Mouse (Mus musculus) embryonic facial prominence, embryonic 14.5 days (tissue): Measurements from ENCODE around the gene Cd82. TPM values are rescaled to one million over a fixed set of nuclear protein-coding genes. Genes with fewer than 3 reads are reported as not detected.

Experiments used
- ATAC-seq: fragments of 200-750 bp; cut with Nextera tagmentation; 2 replicates; pipeline ENCODE4 v1.8.0; 2017; ENCODE audit warnings: low read depth, moderate number of reproducible peaks, moderate TSS enrichment
- DNase-seq: peaks from one replicate; pipeline ENCODE4 v3.0.0-alpha.2; 2015; ENCODE audit warnings: low spot score
- H3K27ac ChIP-seq: fragments of 300-500 bp; sonication (generic); replicated peaks from 2 replicates; pipeline ENCODE4 v1.5.1; 2014; ENCODE audit warnings: low read depth, mild to moderate bottlenecking, low read length, moderate library complexity
- H3K27me3 ChIP-seq: fragments of 300-500 bp; sonication (generic); replicated peaks from 2 replicates; pipeline ENCODE4 v1.6.1; 2014; ENCODE audit warnings: low read length; ENCODE audit not compliant: control insufficient read depth, insufficient read depth
- H3K36me3 ChIP-seq: fragments of 300-500 bp; sonication (generic); 2 replicates; pipeline ENCODE4 v1.6.1; 2014; ENCODE audit warnings: low read length, mixed read lengths; ENCODE audit not compliant: control insufficient read depth, insufficient read depth
- H3K4me1 ChIP-seq: fragments of 300-500 bp; sonication (generic); 2 replicates; pipeline ENCODE4 v1.6.1; 2014; ENCODE audit warnings: antibody characterized with exemption, low read length; ENCODE audit not compliant: control insufficient read depth, insufficient read depth
- H3K4me2 ChIP-seq: fragments of 300-500 bp; sonication (generic); 2 replicates; pipeline ENCODE4 v1.6.1; 2014; ENCODE audit warnings: low read depth, mild to moderate bottlenecking, low read length, moderate library complexity, mixed read lengths
- H3K4me3 ChIP-seq: fragments of 300-500 bp; sonication (generic); 2 replicates; pipeline ENCODE4 v1.5.1; 2014; ENCODE audit warnings: low read depth, mild to moderate bottlenecking, low read length
- H3K9ac ChIP-seq: fragments of 300-500 bp; sonication (generic); 2 replicates; pipeline ENCODE4 v1.6.1; 2014; ENCODE audit warnings: low read depth, mild to moderate bottlenecking, low read length, moderate library complexity, mixed read lengths
- H3K9me3 ChIP-seq: fragments of 300-500 bp; sonication (generic); 2 replicates; pipeline ENCODE4 v1.6.1; 2016; ENCODE audit warnings: low read length; ENCODE audit not compliant: control insufficient read depth
- WGBS: fragments of 180-500 bp; shearing (Covaris S2); extraction: QIAGEN DNeasy Blood & Tissue Kit; methylation state at CpG from one replicate; pipeline ENCODE4 v1.1.7; 2014; 5-methylcytosine and 5-hydroxymethylcytosine counted together
- polyA plus RNA-seq: library from polyadenylated mRNA; unstranded; fragments of >200 nt; fragmentation: Nextera tagmentation; extraction: Ambion mirVana; gene quantifications from 2 replicates; pipeline ENCODE4 v1.2.1, GENCODE M21; 2014

The Cd82 gene
- polyA plus RNA-seq, 1 experiment from 2014 or later, result 46.9 TPM

DNA sequence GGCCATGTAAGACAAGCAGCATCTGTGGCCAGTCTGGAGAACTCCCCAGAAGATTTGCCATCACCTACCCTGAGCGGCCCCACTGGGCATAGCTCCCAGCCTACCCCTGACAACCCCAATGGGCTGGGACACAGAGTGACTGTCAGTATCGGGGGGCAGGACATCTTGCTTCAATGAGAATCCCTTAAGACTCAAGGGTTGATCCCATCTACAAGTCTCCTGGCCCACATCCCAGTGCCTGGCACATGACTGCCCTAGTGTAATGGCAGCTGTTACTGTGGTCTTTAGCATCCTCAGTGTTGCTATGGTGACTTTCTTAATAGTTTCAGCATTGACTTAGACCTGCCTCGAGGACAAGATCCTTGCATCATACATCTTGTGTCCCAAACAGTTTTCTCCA lies 32.2 kb upstream of the Cd82 start:
- Histone ChIP-seq H3K27ac (no peak overlapping the region), H3K4me1 (no peaks in the 10 kb centered on the region), H3K4me3 (no peak overlapping the region), H3K9me3 (no peaks in the 10 kb centered on the region), H3K4me2 (no peak overlapping the region), H3K9ac (no peak overlapping the region), H3K27me3 (no peaks in the 10 kb centered on the region), H3K36me3 (no peaks in the 10 kb centered on the region)
- peak; percentile 36 for DNase-seq
- 76% methylated on average over 3 of the region's 3 CpGs for WGBS
- ATAC-seq, result 0 out of 2 replicates have a peak, but pooled peaks have one; percentile 26

DNA sequence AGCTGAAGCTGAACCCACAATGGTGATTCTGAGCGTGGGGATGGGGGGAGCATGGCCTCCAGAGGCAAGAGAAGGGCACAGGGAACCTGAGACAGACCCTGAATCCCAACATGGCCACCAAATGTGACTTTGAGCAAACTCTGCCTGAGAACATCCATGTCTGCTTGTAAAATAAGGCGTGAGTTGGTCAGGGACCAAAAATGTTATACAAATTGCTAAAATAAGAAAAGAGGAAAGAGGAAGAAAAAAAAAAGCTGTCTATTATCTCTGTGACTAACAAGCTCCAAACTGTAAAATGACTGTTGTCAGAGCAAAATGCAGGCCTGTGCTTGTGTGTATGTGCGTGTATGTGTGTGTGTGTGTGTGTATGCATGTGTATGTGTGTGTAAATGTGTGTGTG lies 30.6 kb upstream of the Cd82 start:
- DNase-seq (no peak), ATAC-seq (no peak)
- Histone ChIP-seq H3K4me1 (no peaks in the 10 kb centered on the region), H3K36me3 (no peaks in the 10 kb centered on the region), H3K4me2 (no peak overlapping the region), H3K9ac (no peak overlapping the region), H3K9me3 (no peaks in the 10 kb centered on the region), H3K27ac (no peak overlapping the region), H3K4me3 (no peak overlapping the region), H3K27me3 (no peaks in the 10 kb centered on the region)
- 67% methylated on average over 3 of the region's 3 CpGs for WGBS

DNA sequence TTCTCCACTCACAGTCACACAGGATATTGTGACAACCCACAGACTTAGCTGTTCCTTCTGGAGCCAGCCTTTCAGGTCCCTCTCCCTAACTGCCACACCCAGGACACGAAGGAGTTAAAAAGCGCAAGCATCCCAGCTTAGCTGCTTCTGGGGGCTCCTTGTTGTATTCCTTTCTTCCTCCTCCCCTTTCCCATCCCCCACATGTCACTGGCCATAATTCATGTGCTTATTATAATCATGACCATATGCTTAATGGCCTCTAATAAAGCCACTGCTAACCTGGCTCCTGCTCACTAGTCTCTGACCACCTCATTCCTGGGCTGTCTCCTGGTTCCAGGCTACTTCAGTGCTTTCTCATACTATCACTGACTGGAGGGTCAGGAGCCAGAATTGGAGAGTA lies 27.6 kb upstream of the Cd82 start:
- Histone ChIP-seq H3K36me3 (no peaks in the 10 kb centered on the region), H3K4me3 (no peak overlapping the region), H3K9me3 (no peaks in the 10 kb centered on the region), H3K4me1 (peaks cover 3% of the 10 kb centered on the region), H3K9ac (no peak overlapping the region), H3K27ac (no peak overlapping the region), H3K27me3 (no peaks in the 10 kb centered on the region), H3K4me2 (no peak overlapping the region)
- DNase-seq (no peak), ATAC-seq (no peak)
- 45% methylated on average over 2 of the region's 2 CpGs for WGBS

DNA sequence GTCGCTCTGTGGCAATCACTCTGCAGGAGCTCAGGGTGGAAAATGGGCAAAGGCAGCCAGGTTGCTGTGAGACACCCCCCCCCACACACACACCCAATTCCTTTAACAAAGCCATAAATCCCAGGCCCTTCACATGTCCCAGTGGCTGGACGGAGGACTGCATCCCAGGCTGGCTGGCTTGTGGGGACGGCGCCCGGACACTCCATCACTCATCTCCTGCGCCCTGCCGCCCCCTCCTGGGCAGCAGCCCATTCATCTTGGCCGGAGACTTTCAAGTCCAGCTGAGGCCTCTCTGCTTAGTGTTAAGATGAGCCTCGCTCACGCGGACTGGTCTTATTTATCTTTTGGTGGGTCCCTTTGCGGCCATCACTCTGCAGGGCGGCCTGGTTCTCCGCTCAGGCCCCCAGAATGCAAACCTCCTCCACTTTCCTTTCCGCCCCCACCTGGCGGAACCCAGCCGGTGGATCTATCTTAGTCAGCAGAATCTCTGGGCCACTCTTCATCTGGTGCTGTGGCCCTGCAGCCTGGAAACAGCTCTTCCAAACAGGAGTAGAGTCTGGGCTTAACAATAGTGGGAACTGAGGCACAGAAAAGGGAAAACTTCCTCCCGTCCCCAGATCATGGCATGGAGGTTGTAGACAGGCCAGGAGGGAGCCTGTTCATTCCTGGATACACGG lies 26.1 kb upstream of the Cd82 start:
- peaks cover 9% of the 10 kb centered on the region for H3K4me1 ChIP-seq
- H3K9me3 ChIP-seq, result no peaks in the 10 kb centered on the region
- DNase-seq (no peak), ATAC-seq (no peak)
- no peaks in the 10 kb centered on the region for H3K27me3 ChIP-seq
- H3K36me3 ChIP-seq, result no peaks in the 10 kb centered on the region
- no peak overlapping the region for H3K9ac ChIP-seq
- WGBS, result 54% methylated on average over 19 of the region's 19 CpGs
- H3K4me3 ChIP-seq, result no peak overlapping the region
- H3K4me2 ChIP-seq, result no peak overlapping the region
- no peak overlapping the region for H3K27ac ChIP-seq

DNA sequence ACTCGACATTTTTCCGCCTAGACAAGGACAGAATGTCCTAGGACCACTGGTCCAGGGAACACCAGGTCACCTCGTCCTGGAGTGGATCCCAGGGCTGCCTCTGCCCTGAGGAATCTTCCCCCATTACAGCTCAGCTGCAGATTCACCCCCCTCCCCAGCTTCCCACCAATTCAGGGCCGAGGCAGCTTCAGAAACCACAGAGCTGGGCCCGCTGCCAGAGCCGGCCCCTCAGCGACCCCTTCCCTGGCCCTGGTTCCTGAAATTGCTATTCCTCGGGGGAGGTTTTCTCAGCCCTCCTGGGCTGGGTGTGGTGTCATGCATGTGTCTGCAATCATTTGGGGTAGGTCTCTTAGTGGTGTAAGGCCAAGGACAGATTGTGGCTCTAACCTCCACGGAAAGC lies 22.5 kb upstream of the Cd82 start:
- H3K36me3 ChIP-seq, result no peaks in the 10 kb centered on the region
- no peak overlapping the region for H3K9ac ChIP-seq
- DNase-seq (peak; percentile 74), ATAC-seq (peak; percentile 30; the same call in 1 of the 2 replicates)
- H3K27ac ChIP-seq, result peak overlapping the region; percentile 33
- H3K4me3 ChIP-seq, result no peak overlapping the region
- H3K4me2 ChIP-seq, result no peak overlapping the region; the same call in 1 of the 2 replicates
- 31% methylated on average over 9 of the region's 9 CpGs for WGBS
- H3K4me1 ChIP-seq, result peaks cover 24% of the 10 kb centered on the region
- H3K9me3 ChIP-seq, result no peaks in the 10 kb centered on the region
- no peaks in the 10 kb centered on the region for H3K27me3 ChIP-seq

GRCm38 (mm10) chr2:93482036-93482644 lies 19.2 kb upstream of the Cd82 start:
- ATAC-seq, result peak; percentile 60
- Histone ChIP-seq H3K36me3 (no peaks in the 10 kb centered on the region), H3K27me3 (no peaks in the 10 kb centered on the region), H3K4me2 (no peak overlapping the region), H3K4me3 (no peak overlapping the region), H3K9ac (0 out of 2 replicates have a peak overlapping the region, but pooled peaks have one; percentile 22), H3K4me1 (peaks cover 24% of the 10 kb centered on the region), H3K27ac (peak overlapping the region; percentile 40; the same call in 1 of the 2 replicates), H3K9me3 (no peaks in the 10 kb centered on the region)
- peak; percentile 69 for DNase-seq
- WGBS, result 10% methylated on average over 6 of the region's 6 CpGs

- H3K36me3 ChIP-seq, result no peaks in the 10 kb centered on the region
- no peak overlapping the region for H3K4me2 ChIP-seq
- H3K9ac ChIP-seq, result no peak overlapping the region
- 78% methylated on average over 5 of the region's 5 CpGs for WGBS
- no peaks in the 10 kb centered on the region for H3K9me3 ChIP-seq
- no peak overlapping the region for H3K4me3 ChIP-seq
- DNase-seq (no peak), ATAC-seq (no peak)
- H3K27ac ChIP-seq, result no peak overlapping the region
- peaks cover 16% of the 10 kb centered on the region for H3K4me1 ChIP-seq
- H3K27me3 ChIP-seq, result no peaks in the 10 kb centered on the region
Observed at GRCm38 (mm10) chr2:93478744-93479143, 15.8 kb upstream of the Cd82 start.

DNA sequence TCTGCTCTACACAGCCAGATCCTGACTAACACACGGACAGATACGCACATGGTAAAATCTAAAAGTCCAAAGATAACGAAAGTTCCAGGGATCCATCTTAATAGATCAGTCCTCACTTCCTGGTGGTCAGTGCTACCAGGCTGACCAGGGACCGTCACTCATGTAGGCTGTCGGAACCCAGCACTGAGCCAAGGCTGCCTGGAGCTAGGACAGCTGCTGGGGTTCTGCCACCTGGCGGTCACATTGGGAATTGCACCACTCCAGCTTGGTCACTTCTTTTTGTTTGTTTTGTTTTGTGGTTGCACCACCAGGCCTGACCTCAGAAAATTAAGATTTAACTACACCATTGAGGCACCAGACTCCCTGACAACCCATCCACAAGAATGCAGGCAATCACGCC lies 14.6 kb upstream of the Cd82 start:
- no peak for DNase-seq
- H3K4me1 ChIP-seq, result peaks cover 13% of the 10 kb centered on the region
- WGBS, result 46% methylated on average over 7 of the region's 7 CpGs
- H3K4me3 ChIP-seq, result no peak overlapping the region
- H3K36me3 ChIP-seq, result no peaks in the 10 kb centered on the region
- H3K27me3 ChIP-seq, result no peaks in the 10 kb centered on the region
- H3K4me2 ChIP-seq, result no peak overlapping the region
- no peak for ATAC-seq
- H3K27ac ChIP-seq, result no peak overlapping the region
- no peaks in the 10 kb centered on the region for H3K9me3 ChIP-seq
- no peak overlapping the region for H3K9ac ChIP-seq

DNA sequence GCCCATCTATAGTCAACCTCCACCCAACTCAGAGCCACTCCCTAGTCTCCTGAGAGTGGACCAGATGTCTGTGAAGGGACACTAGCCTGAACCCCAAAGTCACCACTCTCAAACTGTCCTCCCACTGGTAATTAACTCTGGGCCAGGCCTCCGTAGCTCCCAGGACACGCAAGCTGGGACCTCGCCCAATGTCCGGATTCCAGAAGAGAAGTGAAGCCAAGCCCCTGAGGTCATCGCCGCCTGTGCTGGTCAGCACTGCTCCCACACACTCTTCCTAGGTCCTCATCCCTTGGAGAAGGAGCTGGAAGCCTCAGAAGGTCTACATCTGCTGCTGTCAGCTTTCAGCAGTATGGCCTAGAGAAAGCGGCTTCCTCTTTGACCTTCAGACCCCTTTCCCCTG lies 13.5 kb upstream of the Cd82 start:
- Histone ChIP-seq H3K27ac (no peak overlapping the region), H3K9ac (no peak overlapping the region), H3K4me1 (peaks cover 2% of the 10 kb centered on the region; the same call in 1 of the 2 replicates), H3K9me3 (no peaks in the 10 kb centered on the region), H3K4me3 (no peak overlapping the region), H3K27me3 (no peaks in the 10 kb centered on the region), H3K36me3 (no peaks in the 10 kb centered on the region), H3K4me2 (no peak overlapping the region)
- no peak for DNase-seq
- no peak for ATAC-seq
- WGBS, result 88% methylated on average over 7 of the region's 7 CpGs
